Mouse (Mus musculus): ENCODE results near the gene Vinac1.

- TF ChIP-seq POLR2A (IDR thresholded peaks at IDR 0.05; ENCODE audit: borderline replicate concordance, insufficient read depth, low read length), result no peak
- TF ChIP-seq CTCF (IDR thresholded peaks at IDR 0.05; ENCODE audit: borderline replicate concordance, insufficient read depth, low read depth, low read length), result no peak
Measured at GRCm38 (mm10) chr2:129057920-129058361, 10.0 kb upstream of the Vinac1 start.

Measured in cerebellum, adult 2 months (tissue).